Mouse (Mus musculus) G1E (cell line): ENCODE measurements around the gene Tsen54. TPM values are rescaled to one million over a fixed set of nuclear protein-coding genes. Genes with fewer than 3 reads are reported as not detected.

ENCODE experiments used
- ATAC-seq: 2 replicates; pipeline ENCODE4 v1.8.0; 2016; ENCODE audit warnings: mild to moderate bottlenecking; ENCODE audit not compliant: insufficient number of reproducible peaks, poor library complexity, low FRiP score, severe bottlenecking; ENCODE audit errors: extremely low read depth
- DNase-seq: peaks from one replicate; pipeline ENCODE4 v3.0.0; 2012; ENCODE audit warnings: low spot score
- H3K27me3 ChIP-seq: 2 replicates; pipeline ENCODE4 v1.6.1; 2012; ENCODE audit warnings: mild to moderate bottlenecking, low read length, inconsistent platforms; ENCODE audit not compliant: insufficient read depth
- H3K36me3 ChIP-seq: replicated peaks from 2 replicates; pipeline ENCODE3; 2012; ENCODE audit warnings: mild to moderate bottlenecking, inconsistent platforms
- H3K4me1 ChIP-seq: 2 replicates; pipeline ENCODE4 v1.6.1; 2012; ENCODE audit warnings: low read depth, low read length, inconsistent platforms, mixed read lengths; ENCODE audit not compliant: insufficient read depth
- H3K4me3 ChIP-seq: 2 replicates; pipeline ENCODE4 v1.5.1; 2012; ENCODE audit warnings: low read depth, mild to moderate bottlenecking, inconsistent platforms, low read length, moderate library complexity, mixed read lengths
- H3K9me3 ChIP-seq: replicated peaks from 2 replicates; pipeline ENCODE4 v1.6.1; 2012; ENCODE audit warnings: inconsistent platforms
- CTCF ChIP-seq: IDR thresholded peaks from 2 replicates; pipeline ENCODE4 v1.5.1; 2012; ENCODE audit warnings: low read depth, low read length, inconsistent platforms, mixed read lengths
- GATA1 ChIP-seq: IDR thresholded peaks from 2 replicates; pipeline ENCODE4 v1.6.1; 2012; ENCODE audit warnings: borderline replicate concordance, low read length, inconsistent platforms, mixed read lengths
- GATA2 ChIP-seq: IDR thresholded peaks from 2 replicates; pipeline ENCODE4 v1.6.1; 2012; ENCODE audit warnings: low read depth, low read length, inconsistent platforms, borderline replicate concordance
- POLR2AphosphoS5 ChIP-seq: IDR thresholded peaks from 2 replicates; pipeline ENCODE4 v1.6.1; 2012; ENCODE audit warnings: low read depth, low read length, inconsistent platforms; ENCODE audit not compliant: insufficient replicate concordance
- TAL1 ChIP-seq: conservative IDR thresholded peaks from 2 replicates; pipeline ENCODE4 v1.6.1; 2012; ENCODE audit warnings: low read depth, low read length, inconsistent platforms, mixed read lengths
- polyA plus RNA-seq: library from polyadenylated mRNA; stranded (reverse); fragments of >175 nt; gene quantifications from 2 replicates; pipeline ENCODE4 v1.2.3, GENCODE M21; 2012
- total RNA-seq, 2 experiments: library from RNA; stranded (forward) in 1 of 2; stranded (reverse) in 1 of 2; fragments of 200-1000 nt in 1 of 2; fragments of >200 nt in 1 of 2; fragmentation: Nextera tagmentation in 1 of 2; gene quantifications; 2 replicates each; pipeline ENCODE4 v1.2.3; 2014 to 2017

Gene Tsen54
- total and polyA plus RNA-seq, 3 experiments: 6.6 to 37.5 (median 18.7) TPM

- Histone ChIP-seq H3K4me1 (peaks cover 16% of the 10 kb centered on the region; the same call in 1 of the 2 replicates), H3K27me3 (peaks cover 86% of the 10 kb centered on the region), H3K4me3 (no peak overlapping the region), H3K9me3 (no peaks in the 10 kb centered on the region), H3K36me3 (no peaks in the 10 kb centered on the region)
- DNase-seq (no peak), ATAC-seq (no peak)
- TF ChIP-seq POLR2AphosphoS5: no peak
- no peak for TF ChIP-seq GATA1
- no peak for TF ChIP-seq GATA2
- TF ChIP-seq CTCF: no peak
- no peak for TF ChIP-seq TAL1
These were observed 49.4 kb downstream of the Tsen54 start for GRCm38 (mm10) chr11:115863895-115864294.

GRCm38 (mm10) chr11:115869393-115869792, 54.9 kb downstream of the Tsen54 start:
- no peak for DNase-seq
- Histone ChIP-seq H3K27me3 (peaks cover 90% of the 10 kb centered on the region), H3K4me1 (peaks cover 25% of the 10 kb centered on the region), H3K4me3 (no peak overlapping the region), H3K9me3 (no peaks in the 10 kb centered on the region), H3K36me3 (no peaks in the 10 kb centered on the region)
- TF ChIP-seq GATA2 (no peak), TAL1 (no peak), POLR2AphosphoS5 (no peak), CTCF (no peak), GATA1 (no peak)
- ATAC-seq: no peak

GRCm38 (mm10) chr11:115872437-115872836, 57.9 kb downstream of the Tsen54 start:
- Histone ChIP-seq H3K9me3 (no peaks in the 10 kb centered on the region), H3K36me3 (no peaks in the 10 kb centered on the region), H3K4me1 (peaks cover 24% of the 10 kb centered on the region), H3K4me3 (no peak overlapping the region), H3K27me3 (peaks cover 86% of the 10 kb centered on the region)
- TF ChIP-seq CTCF (no peak), POLR2AphosphoS5 (no peak), TAL1 (no peak), GATA1 (no peak), GATA2 (no peak)
- no peak for ATAC-seq
- DNase-seq: no peak

Other genes with a start within 250 kb of the Tsen54 start
- 34.3 and 41.0 TPM in 2 replicates for gene Mrps7, start 210.8 kb upstream of the Tsen54 start, total RNA-seq (2014; fragmentation: Nextera tagmentation)
- gene Mrps7, start 210.8 kb upstream of the Tsen54 start, total RNA-seq (2017): 52.8 and 53.5 TPM in 2 replicates
- 61.1 and 68.7 TPM in 2 replicates for gene Mrps7, start 210.8 kb upstream of the Tsen54 start, polyA plus RNA-seq
- gene Gga3, start 210.7 kb upstream of the Tsen54 start, total RNA-seq (2014; fragmentation: Nextera tagmentation): 58.5 and 95.5 TPM in 2 replicates
- 13.7 and 22.7 TPM in 2 replicates for gene Gga3, start 210.7 kb upstream of the Tsen54 start, total RNA-seq (2017)
- gene Gga3, start 210.7 kb upstream of the Tsen54 start, polyA plus RNA-seq: 102 and 144 TPM in 2 replicates
- 43.6 and 59.8 TPM in 2 replicates for gene Mif4gd, start 201.8 kb upstream of the Tsen54 start, total RNA-seq (2014; fragmentation: Nextera tagmentation)
- gene Mif4gd, start 201.8 kb upstream of the Tsen54 start, total RNA-seq (2017): 49.9 and 59.4 TPM in 2 replicates
- 24.3 and 32.4 TPM in 2 replicates for gene Mif4gd, start 201.8 kb upstream of the Tsen54 start, polyA plus RNA-seq
- gene Slc25a19, start 186.4 kb upstream of the Tsen54 start, total RNA-seq (2014; fragmentation: Nextera tagmentation): 19.9 and 37.8 TPM in 2 replicates
- gene Slc25a19, start 186.4 kb upstream of the Tsen54 start, total RNA-seq (2017): 21.5 and 22.3 TPM in 2 replicates
- 24.2 and 26.0 TPM in 2 replicates for gene Slc25a19, start 186.4 kb upstream of the Tsen54 start, polyA plus RNA-seq
- gene Grb2, start 106.1 kb upstream of the Tsen54 start, total RNA-seq (2014; fragmentation: Nextera tagmentation): 224 and 234 TPM in 2 replicates
- 58.3 and 119 TPM in 2 replicates for gene Grb2, start 106.1 kb upstream of the Tsen54 start, total RNA-seq (2017)
- 209 and 240 TPM in 2 replicates for gene Grb2, start 106.1 kb upstream of the Tsen54 start, polyA plus RNA-seq
- 35.9 and 67.9 TPM in 2 replicates for gene Tmem94, start 49.3 kb upstream of the Tsen54 start, total RNA-seq (2014; fragmentation: Nextera tagmentation)
- 8.2 and 18.1 TPM in 2 replicates for gene Tmem94, start 49.3 kb upstream of the Tsen54 start, total RNA-seq (2017)
- gene Tmem94, start 49.3 kb upstream of the Tsen54 start, polyA plus RNA-seq: 53.1 and 54.9 TPM in 2 replicates
- not detected in 2 replicates for gene Caskin2, start 1.1 kb upstream of the Tsen54 start, total RNA-seq (2014; fragmentation: Nextera tagmentation)
- gene Caskin2, start 1.1 kb upstream of the Tsen54 start, total RNA-seq (2017): 0.17 and 0.33 TPM in 2 replicates
- gene Caskin2, start 1.1 kb upstream of the Tsen54 start, polyA plus RNA-seq: 0.02 and 0.04 TPM in 2 replicates
- 9.3 and 10.2 TPM in 2 replicates for gene Llgl2, start 9.3 kb downstream of the Tsen54 start, total RNA-seq (2014; fragmentation: Nextera tagmentation)
- gene Llgl2, start 9.3 kb downstream of the Tsen54 start, total RNA-seq (2017): 8.0 and 10.5 TPM in 2 replicates
- 18.1 and 22.5 TPM in 2 replicates for gene Llgl2, start 9.3 kb downstream of the Tsen54 start, polyA plus RNA-seq
- gene Myo15b, start 43.7 kb downstream of the Tsen54 start, total RNA-seq (2014; fragmentation: Nextera tagmentation): 1.1 TPM in 1 of 2 replicates, not detected in the other
- gene Myo15b, start 43.7 kb downstream of the Tsen54 start, total RNA-seq (2017): 0.16 and 0.17 TPM in 2 replicates
- 0.33 and 0.35 TPM in 2 replicates for gene Myo15b, start 43.7 kb downstream of the Tsen54 start, polyA plus RNA-seq
- 8.0 and 14.7 TPM in 2 replicates for gene Smim5, start 85.2 kb downstream of the Tsen54 start, total RNA-seq (2014; fragmentation: Nextera tagmentation)
- 30.0 and 38.1 TPM in 2 replicates for gene Smim5, start 85.2 kb downstream of the Tsen54 start, total RNA-seq (2017)
- gene Smim5, start 85.2 kb downstream of the Tsen54 start, polyA plus RNA-seq: 10.0 and 11.7 TPM in 2 replicates
- 2.4 TPM in 1 of 2 replicates, not detected in the other for gene Smim6, start 97.3 kb downstream of the Tsen54 start, total RNA-seq (2014; fragmentation: Nextera tagmentation)
- gene Smim6, start 97.3 kb downstream of the Tsen54 start, total RNA-seq (2017): 0.23 TPM in 1 of 2 replicates, not detected in the other
- gene Smim6, start 97.3 kb downstream of the Tsen54 start, polyA plus RNA-seq: not detected in 2 replicates
- 28.7 and 30.8 TPM in 2 replicates for gene Sap30bp, start 118.6 kb downstream of the Tsen54 start, total RNA-seq (2014; fragmentation: Nextera tagmentation)
- 110 and 131 TPM in 2 replicates for gene Sap30bp, start 118.6 kb downstream of the Tsen54 start, total RNA-seq (2017)
- gene Sap30bp, start 118.6 kb downstream of the Tsen54 start, polyA plus RNA-seq: 23.4 and 27.8 TPM in 2 replicates
- 17.4 and 24.9 TPM in 2 replicates for gene Recql5, start 118.8 kb downstream of the Tsen54 start, total RNA-seq (2014; fragmentation: Nextera tagmentation)
- gene Recql5, start 118.8 kb downstream of the Tsen54 start, total RNA-seq (2017): 16.0 and 23.6 TPM in 2 replicates
- 17.3 and 17.4 TPM in 2 replicates for gene Recql5, start 118.8 kb downstream of the Tsen54 start, polyA plus RNA-seq
- gene Itgb4, start 160.0 kb downstream of the Tsen54 start, total RNA-seq (2014; fragmentation: Nextera tagmentation): not detected in 2 replicates
- gene Itgb4, start 160.0 kb downstream of the Tsen54 start, total RNA-seq (2017): 0.05 and 0.06 TPM in 2 replicates
- 0.13 and 0.17 TPM in 2 replicates for gene Itgb4, start 160.0 kb downstream of the Tsen54 start, polyA plus RNA-seq
- gene Galk1, start 198.0 kb downstream of the Tsen54 start, total RNA-seq (2014; fragmentation: Nextera tagmentation): 15.4 and 22.0 TPM in 2 replicates
- 54.5 and 69.9 TPM in 2 replicates for gene Galk1, start 198.0 kb downstream of the Tsen54 start, total RNA-seq (2017)
- gene Galk1, start 198.0 kb downstream of the Tsen54 start, polyA plus RNA-seq: 148 and 177 TPM in 2 replicates
- gene H3f3b, start 213.2 kb downstream of the Tsen54 start, total RNA-seq (2014; fragmentation: Nextera tagmentation): 692 and 699 TPM in 2 replicates
- 721 and 745 TPM in 2 replicates for gene H3f3b, start 213.2 kb downstream of the Tsen54 start, total RNA-seq (2017)
- gene H3f3b, start 213.2 kb downstream of the Tsen54 start, polyA plus RNA-seq: 230 and 336 TPM in 2 replicates
- 50.1 and 58.1 TPM in 2 replicates for gene Unk, start 215.6 kb downstream of the Tsen54 start, total RNA-seq (2014; fragmentation: Nextera tagmentation)
- 17.2 and 19.8 TPM in 2 replicates for gene Unk, start 215.6 kb downstream of the Tsen54 start, total RNA-seq (2017)
- 65.2 and 80.7 TPM in 2 replicates for gene Unk, start 215.6 kb downstream of the Tsen54 start, polyA plus RNA-seq